Mouse (Mus musculus) cerebellum, postnatal 25 days (tissue): ENCODE data around the gene Crx.
"Not testable (repeated sequence)": the region's sequence is repeated elsewhere in the genome, so short reads cannot be mapped to it uniquely, and the experiment has no call there.

Source experiments
- DNase-seq, 2 experiments: peaks; one replicate each; pipeline ENCODE4 v3.0.0; 2021; ENCODE audit warnings: mixed read lengths in 2 of 2

The Crx gene

DNA sequence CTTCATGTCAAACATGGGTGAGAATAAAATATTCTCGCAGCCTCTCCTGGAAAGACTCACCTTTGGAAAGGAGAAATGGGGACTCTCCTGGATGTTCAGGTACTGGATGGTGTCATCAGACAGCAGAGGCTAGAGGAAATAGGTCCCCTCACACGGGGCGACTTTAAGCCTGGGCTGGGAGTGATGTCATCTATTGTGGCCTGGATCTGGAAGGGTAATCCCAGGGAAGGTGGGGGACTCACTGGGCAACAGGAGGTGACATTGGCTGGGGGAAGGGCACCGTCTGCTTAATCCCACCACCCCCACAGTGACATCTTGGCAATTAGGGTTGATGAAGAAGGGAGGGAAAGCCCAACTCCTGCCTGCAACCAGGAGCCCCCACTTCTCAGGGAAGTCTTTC, at the start of gene Crx:
Gene Crx (minus strand): TSS at position 213 of the 400 bp plus-strand sequence.
- DNase-seq = no peak

DNA sequence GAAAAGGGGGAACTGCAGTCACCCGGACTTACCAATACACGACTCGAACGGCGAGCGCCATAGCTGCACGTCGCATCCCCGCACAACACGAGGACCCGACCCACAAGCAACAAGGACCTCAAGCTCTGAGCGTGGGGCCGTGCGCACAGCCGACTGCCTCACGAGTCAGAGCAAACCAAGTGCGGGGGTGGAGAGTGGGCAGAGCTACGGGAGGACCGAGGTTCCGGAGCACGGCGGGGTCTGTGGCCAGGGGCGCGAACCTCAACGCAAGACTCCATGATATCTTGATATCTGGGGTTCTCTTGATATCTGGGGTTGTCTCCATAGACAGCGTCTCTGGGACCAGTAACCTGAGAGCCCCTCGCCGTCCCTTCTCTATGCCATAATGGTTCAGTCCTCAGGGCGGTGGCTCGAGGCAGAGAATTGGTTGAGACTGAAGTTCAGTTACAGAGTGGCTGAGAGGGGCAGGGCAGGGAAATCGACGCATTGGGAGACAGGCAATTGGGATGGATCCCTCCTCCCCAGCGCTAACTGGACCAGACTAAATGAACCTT, 42.5 kb upstream of the Crx start, which contains the start of gene Selenow:
Gene Selenow (minus strand): TSS at position 183 of the 554 bp plus-strand sequence.
- peak; percentile 95 to 96 for DNase-seq

DNA sequence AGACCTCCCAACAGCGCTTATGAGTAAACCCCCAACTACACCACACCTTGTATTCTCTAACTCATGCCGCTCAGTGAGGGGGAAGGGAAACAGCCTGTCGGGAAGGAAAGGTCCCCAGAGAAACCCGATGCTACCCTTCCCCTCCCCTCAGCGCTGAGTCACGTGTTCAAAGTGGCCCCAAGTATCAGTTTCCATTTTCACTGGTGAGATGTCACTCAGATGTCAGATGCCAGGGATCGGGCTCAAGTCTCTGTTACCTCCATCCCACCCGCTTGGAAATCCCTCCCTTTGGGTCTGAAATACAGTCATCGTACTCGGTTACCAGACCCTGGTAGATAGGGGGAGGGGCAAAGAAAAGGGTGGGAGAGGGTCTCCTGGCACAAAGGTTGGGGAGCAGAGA, 42.0 kb upstream of the Crx start:
- peak in 1 of 2 experiments; percentile 32 for DNase-seq

DNA sequence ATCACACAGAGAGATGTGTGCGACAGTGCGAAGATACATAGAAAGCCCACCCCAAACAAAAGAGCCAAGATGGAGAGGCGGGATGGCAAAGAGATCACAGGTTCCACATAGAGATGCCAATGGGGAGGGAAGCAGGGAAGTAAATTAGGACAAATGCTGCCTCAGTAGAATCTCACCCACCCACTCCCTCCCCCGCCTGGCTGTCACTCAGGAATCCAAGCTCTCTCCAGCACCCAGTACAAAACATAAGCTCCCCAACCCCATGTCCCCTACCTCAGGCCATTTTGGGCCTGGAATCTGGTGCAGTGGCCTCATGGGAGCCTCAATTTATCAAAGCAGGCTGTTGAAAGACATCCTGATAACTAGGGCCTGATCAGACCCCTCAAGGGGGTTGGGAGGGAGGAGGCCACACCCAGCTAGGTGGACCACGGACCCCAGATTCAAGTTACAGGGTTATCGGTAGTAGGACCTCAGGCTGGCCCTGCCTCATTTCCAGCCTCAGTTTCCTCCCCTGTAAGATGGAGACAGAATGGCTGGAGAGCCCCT, 41.0 kb upstream of the Crx start:
- no peak for DNase-seq

DNA sequence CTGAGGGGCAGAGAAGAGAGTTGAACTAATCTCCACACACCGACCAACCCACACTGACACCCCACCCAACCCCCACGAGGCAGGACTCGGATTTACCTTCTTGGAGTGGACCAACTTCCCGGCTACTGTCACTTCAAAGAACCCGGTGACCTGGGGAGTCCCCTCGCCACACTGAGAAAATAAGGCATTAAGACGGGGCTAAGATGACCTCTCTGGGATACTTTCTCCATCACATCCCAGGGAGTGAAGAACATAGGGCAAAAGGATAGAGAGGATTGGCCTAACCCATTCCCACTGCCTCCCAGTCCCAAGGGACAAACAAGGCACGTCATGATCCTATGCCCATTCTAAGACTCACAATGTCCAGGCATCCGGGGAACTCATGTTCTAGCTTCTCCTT, 40.2 kb upstream of the Crx start:
- no peak for DNase-seq

DNA sequence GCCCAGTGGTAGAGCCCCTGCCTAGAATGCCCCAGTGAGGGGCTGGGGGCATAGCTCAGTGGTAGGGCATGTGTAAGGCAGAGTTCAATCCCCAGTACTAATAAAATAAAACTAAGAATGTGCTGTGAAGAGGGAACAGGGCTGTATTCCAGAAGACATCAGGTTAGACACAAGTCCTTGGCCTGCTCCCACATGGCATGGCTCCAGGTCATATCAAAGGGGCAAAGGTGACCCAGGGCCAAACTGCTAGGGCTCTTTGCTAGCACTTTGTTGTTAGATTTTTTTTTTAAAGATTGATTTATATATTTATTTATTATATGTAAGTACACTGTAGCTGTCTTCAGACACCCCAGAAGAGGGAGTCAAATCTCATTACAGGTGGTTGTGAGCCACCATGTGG, 38.6 kb upstream of the Crx start:
- DNase-seq = no peak

DNA sequence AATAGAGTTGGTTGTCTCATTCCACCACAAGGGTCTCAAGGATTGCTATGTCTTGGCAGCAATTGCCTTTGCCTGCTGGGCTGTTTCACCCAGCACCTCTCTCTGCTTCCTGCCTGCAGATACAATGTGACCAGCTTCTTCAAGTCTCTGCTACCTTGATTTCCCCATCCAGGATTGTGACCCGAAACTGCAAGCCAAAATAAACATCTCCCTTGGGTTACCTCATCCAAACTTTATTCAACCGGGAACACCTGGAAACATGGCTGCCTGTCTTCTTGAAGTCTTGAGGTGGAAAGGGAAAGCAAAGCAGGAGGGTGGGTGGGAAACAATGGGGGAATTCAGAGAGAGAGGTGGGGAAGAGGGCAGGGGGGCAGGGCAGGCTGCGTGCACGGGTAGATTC, 37.2 kb upstream of the Crx start:
- no peak for DNase-seq

DNA sequence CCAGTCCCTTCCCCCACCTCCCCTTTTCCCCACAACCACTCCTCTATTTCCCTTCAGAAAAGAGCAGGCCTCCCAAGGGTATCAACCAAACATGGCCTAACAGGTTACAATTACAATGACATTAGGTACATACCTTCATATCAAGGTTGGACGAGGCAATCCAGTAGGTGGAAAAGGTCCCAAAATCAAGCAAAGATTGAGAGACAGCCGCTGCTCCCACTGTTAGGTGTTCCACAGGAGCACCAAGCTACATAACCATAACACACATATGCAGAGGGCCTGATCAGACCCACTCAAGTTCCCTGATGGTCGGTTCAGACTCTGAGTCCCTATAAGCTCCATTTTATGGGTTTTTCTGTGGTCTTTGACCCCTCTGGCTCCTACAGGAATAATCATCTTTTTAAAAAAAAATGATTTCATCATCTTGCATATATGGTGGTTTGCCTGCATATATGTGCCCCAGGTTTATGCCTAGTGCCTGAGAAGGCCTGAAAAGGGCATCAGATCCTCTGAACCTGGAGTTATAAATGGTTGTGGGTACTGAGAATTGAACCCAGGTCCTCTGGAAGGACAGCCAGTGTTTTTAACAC, 36.5 kb upstream of the Crx start:
- no peak for DNase-seq

DNA sequence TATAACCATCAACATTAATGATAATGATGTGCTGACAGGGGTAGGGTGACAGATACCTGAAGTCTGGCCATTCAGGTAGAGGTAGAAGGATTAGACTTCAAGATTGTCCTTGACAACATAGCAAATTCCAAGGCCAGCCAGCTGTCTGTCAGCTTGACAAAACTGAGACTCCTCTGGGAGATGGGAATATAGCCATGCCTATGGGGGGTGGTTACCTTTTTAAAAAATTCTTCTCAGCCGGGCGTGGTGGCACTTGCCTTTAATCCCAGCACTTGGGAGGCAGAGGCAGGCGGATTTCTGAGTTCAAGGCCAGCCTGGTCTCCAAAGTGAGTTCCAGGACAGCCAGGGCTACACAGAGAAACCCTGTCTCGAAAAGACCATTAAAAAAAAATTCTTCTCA, 35.9 kb upstream of the Crx start:
- not testable (repeated sequence) for DNase-seq

DNA sequence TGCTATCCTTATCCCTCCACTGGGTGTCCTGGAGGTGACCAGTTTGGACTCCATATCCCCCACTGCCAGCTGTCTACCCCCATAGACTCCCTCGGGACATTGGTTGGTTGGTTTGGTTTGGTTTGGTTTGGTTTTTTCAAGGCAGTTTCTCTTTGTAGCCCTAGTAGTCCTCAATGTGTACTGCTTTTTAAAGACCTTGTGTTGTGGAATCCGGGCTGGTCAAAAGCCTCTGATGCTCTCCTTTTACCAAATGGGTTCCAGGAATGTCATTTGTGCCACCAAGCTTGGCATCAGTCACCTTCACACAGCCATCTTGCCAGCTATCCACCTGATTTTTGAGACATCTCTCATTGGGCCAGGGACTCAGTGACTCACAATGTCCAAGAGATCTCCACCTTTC, 35.0 kb upstream of the Crx start:
- no peak for DNase-seq

DNA sequence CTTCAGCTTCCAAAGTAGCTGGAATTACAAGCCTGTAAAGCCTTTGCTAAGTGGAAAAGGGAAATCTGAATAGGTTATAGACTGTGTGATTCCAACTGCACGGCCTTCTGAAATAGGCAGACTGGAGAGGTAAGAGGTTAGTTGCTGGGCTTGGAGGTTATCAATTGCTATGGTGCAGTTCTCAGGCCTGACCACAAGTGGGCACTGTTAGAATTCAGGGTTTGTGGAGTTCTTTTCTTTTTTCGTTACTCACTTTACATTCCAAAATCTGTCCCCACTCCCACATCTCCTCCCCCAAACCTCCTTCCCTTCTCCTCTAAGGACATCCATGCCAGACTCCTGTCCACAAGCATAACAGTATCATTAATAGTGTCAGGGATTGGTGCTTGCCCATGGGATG, 34.5 kb upstream of the Crx start:
- DNase-seq = peak in 1 of 2 experiments; percentile 54

DNA sequence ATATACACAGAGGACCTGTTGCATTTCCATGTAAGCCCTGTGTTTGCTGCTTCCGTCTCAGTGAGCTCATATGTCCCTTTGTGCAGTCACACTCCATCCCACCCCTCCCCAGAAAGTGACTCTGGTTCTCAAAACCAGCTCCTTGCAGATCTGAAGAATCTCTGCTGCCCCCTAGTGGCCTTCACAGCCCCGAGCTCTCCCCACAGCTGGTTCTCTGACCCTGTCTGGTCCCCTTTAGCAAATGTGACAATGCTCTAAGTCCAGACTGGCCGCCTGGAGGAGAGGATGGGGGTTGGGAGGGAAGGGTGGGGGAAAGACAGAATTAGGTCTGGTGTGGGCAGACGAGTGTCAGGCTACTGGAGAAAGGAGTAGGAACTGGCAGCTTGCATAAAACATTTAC, 32.4 kb upstream of the Crx start:
- peak; percentile 61 to 81 for DNase-seq

DNA sequence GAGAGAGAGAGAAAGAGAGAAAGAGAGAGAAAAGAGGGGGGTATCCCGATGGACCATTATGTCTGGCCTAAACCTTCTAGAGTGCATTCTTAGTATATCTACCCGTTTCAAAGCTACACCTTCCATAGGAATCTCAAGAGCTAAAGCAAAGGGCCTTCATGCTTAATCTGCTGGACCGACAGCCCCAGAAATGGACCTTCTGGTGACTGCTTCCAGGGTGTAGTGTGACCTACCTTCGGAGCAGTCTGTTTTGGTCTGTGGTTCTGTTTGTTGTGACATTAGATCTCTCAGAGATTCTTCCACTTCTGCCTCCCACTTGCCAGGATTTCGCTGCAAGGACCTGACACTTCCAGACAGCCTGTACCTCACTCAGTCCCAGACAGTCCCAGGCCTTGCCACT, 30.8 kb upstream of the Crx start:
- no peak for DNase-seq

DNA sequence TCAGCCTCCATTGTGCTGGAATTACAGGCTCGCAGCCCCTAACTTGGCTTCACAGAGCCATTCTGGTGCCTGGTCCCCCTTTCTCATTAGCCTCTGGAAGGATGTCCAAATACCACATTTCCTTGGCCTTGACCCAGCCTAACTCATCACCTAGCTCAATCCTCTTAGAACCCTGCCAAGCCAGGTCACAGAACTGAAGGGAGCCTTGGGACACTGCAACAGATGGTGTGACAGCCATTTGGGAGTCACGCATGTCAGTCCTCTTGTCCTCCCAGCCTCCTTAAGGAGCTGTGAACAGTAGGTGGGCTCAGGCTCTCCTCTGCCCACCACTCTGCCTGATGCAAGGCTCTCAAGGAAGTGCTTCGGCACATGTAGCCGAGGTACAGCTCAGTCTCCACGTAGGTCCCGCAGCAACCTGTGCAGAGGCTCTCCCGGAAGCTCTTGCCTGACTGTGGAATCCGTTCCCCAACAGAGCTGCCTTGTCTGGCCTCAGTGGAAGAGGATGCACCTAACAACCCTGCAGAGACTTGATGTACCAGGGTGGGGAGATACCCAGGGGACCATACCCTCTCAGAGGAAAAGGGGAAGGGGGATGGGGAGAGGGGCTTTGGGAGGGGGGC, 28.3 kb upstream of the Crx start:
- no peak for DNase-seq

DNA sequence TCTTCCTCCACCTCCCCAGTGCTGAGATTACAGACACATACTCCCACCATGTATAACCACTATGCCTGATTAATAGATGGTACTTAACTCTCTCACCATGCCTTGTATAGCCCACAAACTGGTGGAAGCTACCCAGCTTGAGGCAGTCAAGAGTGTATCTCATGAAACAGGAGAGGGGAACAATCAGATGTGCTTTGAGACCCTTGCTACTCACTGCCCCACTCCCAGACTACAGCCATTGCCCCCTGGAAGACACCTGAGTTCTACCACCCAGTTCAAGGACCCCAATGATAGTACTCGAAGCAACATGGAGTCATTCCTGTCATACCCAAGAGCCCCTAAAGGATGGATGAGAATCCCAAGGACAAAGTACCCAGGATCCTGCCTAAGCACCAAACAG, 26.8 kb upstream of the Crx start:
- DNase-seq = no peak

DNA sequence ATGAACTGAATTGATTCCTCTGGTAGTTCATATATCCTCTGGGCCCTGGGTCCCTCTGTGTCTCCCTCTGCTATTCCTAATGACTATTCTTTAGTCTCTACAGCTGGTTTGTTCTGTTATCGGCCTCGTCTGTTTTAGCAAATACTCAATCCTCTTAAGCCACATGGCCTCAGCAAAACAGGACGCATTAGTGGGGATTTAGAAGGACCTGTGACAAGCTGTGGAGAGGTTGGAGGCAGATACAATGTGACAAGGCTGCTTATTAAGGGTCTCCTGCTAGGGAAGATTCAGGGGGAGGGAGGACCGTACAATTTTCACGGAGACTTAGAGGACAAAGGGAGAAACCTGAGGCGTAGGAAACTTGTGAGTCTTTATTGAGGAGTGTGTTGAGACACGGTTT, 26.1 kb upstream of the Crx start:
- DNase-seq = no peak

DNA sequence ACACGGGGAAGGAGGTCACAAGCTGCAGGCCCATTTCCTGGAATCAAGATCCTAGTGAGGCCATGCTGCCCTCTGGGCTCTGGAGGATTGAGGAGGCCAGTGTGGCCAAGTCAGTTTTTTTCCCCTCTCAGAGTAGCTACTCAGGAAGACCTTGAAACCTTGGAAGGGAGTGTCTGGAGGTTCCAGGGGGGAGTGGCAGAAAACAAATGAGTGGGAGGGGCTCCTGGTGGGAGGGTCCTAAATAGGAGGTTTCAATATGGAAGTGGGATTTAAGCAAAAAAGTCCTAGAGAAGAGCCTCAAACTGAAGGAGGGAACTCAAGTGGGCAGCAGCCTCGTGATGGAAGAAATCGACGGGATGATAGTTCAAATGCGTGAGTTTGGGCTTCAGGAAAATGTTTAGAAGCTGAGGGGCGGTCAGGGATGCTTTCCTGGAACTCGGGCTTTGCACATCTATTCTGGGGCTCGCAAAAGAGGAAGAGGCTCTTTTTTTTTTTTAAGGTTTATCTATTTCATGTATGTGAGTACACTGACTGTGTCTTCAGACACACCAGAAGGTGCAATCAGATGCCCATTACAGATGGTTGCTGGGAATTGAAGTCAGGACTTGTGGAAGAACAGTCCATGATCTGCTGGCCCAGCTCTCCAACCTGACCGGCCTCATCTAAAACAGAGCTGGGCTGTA, 21.7 kb upstream of the Crx start:
- no peak for DNase-seq

DNA sequence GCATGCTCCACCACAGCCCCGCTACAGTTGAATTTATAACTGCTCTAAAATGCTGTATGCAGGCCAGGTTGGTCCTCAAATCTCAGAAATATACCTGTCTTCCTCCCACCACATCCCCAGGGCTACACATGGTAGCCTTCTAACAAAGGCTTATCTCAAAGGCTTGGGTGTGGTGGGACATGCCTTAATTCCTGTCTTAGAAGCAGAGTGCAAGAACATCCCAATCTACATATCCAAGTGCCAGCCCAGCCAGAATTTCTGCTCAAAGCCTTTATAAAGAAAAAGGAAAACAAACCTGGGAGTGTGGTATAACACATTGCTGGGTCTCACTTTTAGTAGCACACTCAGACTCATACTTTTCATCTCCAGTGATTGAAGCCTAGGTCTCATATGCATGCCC, 14.5 kb upstream of the Crx start:
- no peak for DNase-seq

DNA sequence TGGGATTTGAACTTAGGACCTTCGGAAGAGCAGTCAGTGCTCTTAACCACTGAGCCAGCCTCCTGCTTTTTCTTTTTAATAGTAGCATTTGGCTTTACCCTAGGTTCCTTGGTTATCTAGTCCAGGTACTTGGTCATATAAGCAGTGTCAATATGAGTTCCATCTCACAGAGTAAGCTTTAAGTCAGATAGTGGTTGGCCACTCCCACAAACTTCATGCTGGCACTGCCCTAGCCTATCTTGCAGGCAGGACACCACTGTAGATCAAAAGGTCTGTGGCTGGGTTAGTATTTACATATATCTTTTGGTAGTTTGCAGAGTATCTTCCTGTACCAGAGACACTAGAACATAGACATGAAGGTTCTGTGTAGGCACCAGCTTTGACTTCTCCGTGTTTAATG, 4.4 kb upstream of the Crx start:
- no peak for DNase-seq

DNA sequence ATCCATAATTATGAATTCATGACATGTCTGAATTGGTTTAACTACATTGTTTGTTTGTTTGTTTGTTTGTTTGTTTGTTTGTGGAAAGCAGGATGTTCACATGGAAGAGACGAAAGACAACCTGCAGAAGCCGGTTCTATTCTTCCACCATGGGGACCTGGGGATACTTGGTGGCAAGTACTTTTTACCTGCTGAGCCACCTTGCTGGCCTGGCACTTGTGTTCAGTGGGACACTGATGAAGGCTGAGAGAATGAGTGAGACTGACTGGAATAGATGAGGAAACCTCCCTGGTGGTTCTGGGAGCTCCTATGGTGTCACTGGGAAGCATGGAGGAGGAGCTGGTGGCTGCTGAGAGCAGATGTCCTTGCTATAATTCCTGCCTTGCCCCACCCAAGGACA, 2.5 kb upstream of the Crx start, which contains the start of gene Crxos:
Gene Crxos (plus strand): TSS at position 301 of the 400 bp plus-strand sequence.
- no peak for DNase-seq

DNA sequence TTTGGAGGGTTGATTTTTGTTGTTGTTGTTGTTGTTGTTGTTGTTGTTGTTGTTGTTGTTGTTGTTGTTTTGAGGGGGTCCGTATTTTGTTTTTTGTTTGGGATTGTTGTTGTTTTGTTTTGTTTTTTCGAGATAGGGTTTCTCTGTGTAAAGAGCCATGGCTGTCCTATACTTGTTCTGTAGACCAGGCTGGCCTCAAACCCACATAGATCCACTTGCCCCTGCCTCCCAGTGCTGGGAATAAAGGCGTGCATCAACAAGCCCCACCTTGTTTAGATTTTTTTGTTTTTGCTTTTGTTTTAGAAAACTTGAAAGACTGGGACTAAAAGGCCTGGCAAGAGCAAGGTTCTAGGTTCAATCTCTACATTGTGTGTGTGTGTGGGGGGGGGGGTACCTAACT, 2.1 kb upstream of the Crx start:
- DNase-seq = no peak

DNA sequence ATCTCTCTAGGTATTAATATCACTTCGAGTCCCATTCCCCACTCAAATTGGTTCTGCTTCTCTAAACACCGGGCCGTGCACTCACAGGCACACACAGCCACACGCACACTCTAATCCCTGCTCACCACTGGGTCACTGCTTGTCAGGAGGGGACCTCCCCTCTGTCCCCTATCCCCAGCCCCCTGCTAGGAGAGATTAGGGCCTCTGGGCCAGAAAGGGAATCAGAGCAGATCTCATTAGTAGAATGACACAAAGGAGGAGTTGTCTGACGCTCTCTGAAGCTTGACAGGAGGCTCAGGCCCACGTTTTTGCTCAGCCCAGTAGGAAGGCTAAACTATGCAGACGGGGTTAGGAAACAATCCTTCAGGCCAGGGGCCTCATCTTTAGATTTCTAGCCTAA, 1.6 kb upstream of the Crx start:
- DNase-seq = no peak

DNA sequence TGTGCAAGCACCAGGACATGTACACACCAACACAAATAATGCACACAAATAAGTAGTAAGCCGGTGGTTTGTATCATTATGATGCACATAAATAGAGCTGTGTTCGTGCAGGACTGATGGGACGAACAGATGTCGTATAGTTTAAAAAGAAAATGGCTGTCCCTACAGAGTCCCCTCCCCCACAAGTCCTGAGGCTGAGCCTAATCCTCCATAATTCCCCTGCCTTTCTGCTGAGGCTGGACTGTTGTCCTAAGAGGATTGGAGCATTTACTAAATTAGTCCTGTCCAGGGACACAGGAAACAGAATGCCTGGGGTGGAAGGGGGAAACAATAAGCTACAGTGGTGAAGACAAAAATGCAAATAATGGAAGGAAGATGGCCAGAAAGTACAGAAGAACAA, 15.7 kb downstream of the Crx start:
- no peak for DNase-seq

DNA sequence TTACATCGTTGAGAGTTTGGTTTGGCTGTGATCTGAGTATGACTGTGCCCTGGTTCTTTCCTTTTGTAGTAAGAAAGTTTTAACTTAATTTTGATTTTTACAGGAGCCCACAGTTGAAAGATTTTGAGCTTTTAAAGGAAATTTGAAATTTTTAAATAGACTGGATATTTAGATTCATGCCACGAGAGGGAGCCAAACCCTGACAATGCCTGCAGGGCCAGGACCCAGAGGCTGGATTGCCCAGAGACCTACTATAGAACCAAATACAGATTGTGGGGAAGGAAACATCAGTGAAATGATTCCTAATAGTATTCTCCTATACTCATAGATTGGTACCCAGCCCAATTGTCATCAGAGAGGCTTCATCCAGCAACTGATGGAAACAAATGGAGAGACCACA, 20.1 kb downstream of the Crx start:
- DNase-seq = no peak
